Mouse (Mus musculus) heart, embryonic 16.5 days (tissue): Measurements from ENCODE around the gene Nectin4. TPM values are rescaled to one million over a fixed set of nuclear protein-coding genes. Genes with fewer than 3 reads are reported as not detected.

Source experiments
- ATAC-seq: fragments of 200-750 bp; cut with Nextera tagmentation; replicated peaks from 2 replicates; pipeline ENCODE4 v1.8.0; 2017; ENCODE audit warnings: moderate number of reproducible peaks; ENCODE audit not compliant: insufficient read depth, low FRiP score; ENCODE audit errors: extremely low read depth
- H3K27ac ChIP-seq: fragments of 300-500 bp; sonication (generic); 2 replicates; pipeline ENCODE4 v1.5.1; 2014; ENCODE audit warnings: mild to moderate bottlenecking, low read length, control low read depth, moderate library complexity
- H3K27me3 ChIP-seq: fragments of 300-500 bp; sonication (generic); 2 replicates; pipeline ENCODE4 v1.6.1; 2014; ENCODE audit warnings: low read length, mixed read lengths; ENCODE audit not compliant: control insufficient read depth, insufficient read depth
- H3K36me3 ChIP-seq: fragments of 300-500 bp; sonication (generic); 2 replicates; pipeline ENCODE4 v1.6.1; 2014; ENCODE audit not compliant: control insufficient read depth, insufficient read depth
- H3K4me1 ChIP-seq: fragments of 300-500 bp; sonication (generic); 2 replicates; pipeline ENCODE4 v1.6.1; 2014; ENCODE audit warnings: low read length, mixed read lengths; ENCODE audit not compliant: control insufficient read depth, insufficient read depth
- H3K4me2 ChIP-seq: fragments of 300-500 bp; sonication (generic); 2 replicates; pipeline ENCODE4 v1.6.1; 2014; ENCODE audit warnings: low read depth, mild to moderate bottlenecking, control low read depth, low read length
- H3K4me3 ChIP-seq: fragments of 300-500 bp; sonication (generic); 2 replicates; pipeline ENCODE4 v1.5.1; 2014; ENCODE audit warnings: mild to moderate bottlenecking, control low read depth, low read length
- H3K9ac ChIP-seq: fragments of 300-500 bp; sonication (generic); 2 replicates; pipeline ENCODE4 v1.6.1; 2014; ENCODE audit warnings: low read length, control low read depth
- H3K9me3 ChIP-seq: fragments of 300-500 bp; sonication (generic); replicated peaks from 2 replicates; pipeline ENCODE4 v1.6.1; 2016; ENCODE audit warnings: low read length; ENCODE audit not compliant: control insufficient read depth
- WGBS: fragments of 180-500 bp; shearing (Covaris S2); extraction: QIAGEN DNeasy Blood & Tissue Kit; methylation state at CpG from one replicate; pipeline ENCODE4 v1.1.7; 2014; 5-methylcytosine and 5-hydroxymethylcytosine counted together
- polyA plus RNA-seq: library from polyadenylated mRNA; unstranded; fragments of >200 nt; fragmentation: Nextera tagmentation; extraction: Ambion mirVana; gene quantifications from 2 replicates; pipeline ENCODE4 v1.2.1, GENCODE M21; 2015

The Nectin4 gene
- polyA plus RNA-seq, 1 experiment from 2014 or later = 0.39 TPM

DNA sequence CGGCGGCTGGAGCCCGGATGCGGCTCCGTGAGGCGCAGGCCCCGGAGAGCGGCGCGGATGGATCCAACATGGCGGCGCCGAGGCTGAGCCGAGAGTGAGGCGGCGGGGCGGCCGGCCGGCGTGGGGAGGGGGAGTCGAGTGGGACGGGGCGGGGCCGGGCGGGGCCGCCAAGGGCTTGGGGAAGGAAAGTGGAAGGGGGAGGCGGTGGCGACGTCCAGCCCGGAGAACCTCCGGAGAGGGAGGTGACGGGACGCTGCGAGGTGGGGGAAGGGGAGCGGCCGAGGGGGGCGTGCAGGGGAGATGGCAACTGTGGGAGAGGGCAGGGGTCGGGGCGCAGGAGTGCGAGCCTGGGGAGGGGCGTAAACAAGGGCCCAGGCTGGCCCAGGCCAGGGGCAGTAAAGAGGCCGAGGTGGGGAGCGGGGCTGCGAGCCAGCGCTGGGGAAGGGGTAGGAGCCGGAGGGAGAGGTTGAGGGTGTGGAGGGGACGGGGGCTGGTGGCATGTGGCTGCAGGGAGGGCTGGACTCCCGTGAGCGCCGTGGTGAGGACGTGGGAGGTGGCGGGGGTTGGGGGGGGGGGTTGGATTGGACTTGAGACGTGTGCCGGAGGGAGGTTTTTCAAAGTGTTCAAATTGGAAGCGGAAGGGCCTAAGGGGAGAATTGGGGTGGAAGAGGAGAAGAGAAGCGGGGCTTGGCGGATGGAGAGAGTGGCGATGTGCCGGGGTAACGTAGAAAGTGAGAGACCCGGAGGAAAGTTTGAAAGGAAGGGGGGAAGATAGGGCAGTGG lies 40.3 kb upstream of the Nectin4 start:
- Histone ChIP-seq H3K4me1 (peaks cover 33% of the 10 kb centered on the region), H3K9ac (peak overlapping the region; percentile 99), H3K36me3 (no peaks in the 10 kb centered on the region), H3K4me2 (peak overlapping the region; percentile 97), H3K4me3 (peak overlapping the region; percentile 93), H3K9me3 (no peaks in the 10 kb centered on the region), H3K27ac (peak overlapping the region; percentile 100), H3K27me3 (no peaks in the 10 kb centered on the region)
- ATAC-seq = peak; percentile 84
- under 1% methylated on average over 44 of the region's 61 CpGs for WGBS

DNA sequence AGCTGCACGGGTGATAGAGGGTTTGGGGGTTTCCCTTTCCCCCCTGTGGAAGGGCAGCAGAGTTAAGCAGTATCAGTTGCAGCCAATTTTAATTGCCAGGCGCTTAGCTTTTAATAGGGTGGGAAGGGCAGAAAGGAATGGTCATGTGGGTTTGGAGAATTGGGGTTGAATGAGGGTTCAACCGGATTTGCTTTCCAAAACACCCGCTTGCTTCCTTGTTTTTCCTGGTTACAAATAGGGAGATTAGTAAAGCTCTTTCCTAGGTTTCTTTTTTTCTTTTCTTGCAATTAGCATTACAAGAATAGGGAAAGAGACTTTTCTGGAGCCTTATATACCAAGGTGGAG lies 39.7 kb upstream of the Nectin4 start:
- no peaks in the 10 kb centered on the region for H3K36me3 ChIP-seq
- H3K4me2 ChIP-seq = peak overlapping the region; percentile 97
- H3K27ac ChIP-seq = peak overlapping the region; percentile 100
- peak overlapping the region; percentile 99 for H3K9ac ChIP-seq
- peaks cover 33% of the 10 kb centered on the region for H3K4me1 ChIP-seq
- no peaks in the 10 kb centered on the region for H3K9me3 ChIP-seq
- H3K4me3 ChIP-seq = peak overlapping the region; percentile 93
- no peaks in the 10 kb centered on the region for H3K27me3 ChIP-seq
- under 1% methylated on average over 4 of the region's 4 CpGs for WGBS
- no peak for ATAC-seq

GRCm38 (mm10) chr1:171342262-171343207 lies 27.4 kb upstream of the Nectin4 start:
- no peak for ATAC-seq
- H3K27ac ChIP-seq = no peak overlapping the region
- H3K9ac ChIP-seq = no peak overlapping the region
- H3K4me2 ChIP-seq = no peak overlapping the region
- H3K4me3 ChIP-seq = no peak overlapping the region
- 0 out of 2 replicates have a peak, but pooled peaks cover 4% of the 10 kb centered on the region for H3K9me3 ChIP-seq
- H3K36me3 ChIP-seq = peaks cover 39% of the 10 kb centered on the region
- 93% methylated on average over 16 of the region's 16 CpGs for WGBS
- H3K27me3 ChIP-seq = no peaks in the 10 kb centered on the region
- H3K4me1 ChIP-seq = peaks cover 12% of the 10 kb centered on the region

DNA sequence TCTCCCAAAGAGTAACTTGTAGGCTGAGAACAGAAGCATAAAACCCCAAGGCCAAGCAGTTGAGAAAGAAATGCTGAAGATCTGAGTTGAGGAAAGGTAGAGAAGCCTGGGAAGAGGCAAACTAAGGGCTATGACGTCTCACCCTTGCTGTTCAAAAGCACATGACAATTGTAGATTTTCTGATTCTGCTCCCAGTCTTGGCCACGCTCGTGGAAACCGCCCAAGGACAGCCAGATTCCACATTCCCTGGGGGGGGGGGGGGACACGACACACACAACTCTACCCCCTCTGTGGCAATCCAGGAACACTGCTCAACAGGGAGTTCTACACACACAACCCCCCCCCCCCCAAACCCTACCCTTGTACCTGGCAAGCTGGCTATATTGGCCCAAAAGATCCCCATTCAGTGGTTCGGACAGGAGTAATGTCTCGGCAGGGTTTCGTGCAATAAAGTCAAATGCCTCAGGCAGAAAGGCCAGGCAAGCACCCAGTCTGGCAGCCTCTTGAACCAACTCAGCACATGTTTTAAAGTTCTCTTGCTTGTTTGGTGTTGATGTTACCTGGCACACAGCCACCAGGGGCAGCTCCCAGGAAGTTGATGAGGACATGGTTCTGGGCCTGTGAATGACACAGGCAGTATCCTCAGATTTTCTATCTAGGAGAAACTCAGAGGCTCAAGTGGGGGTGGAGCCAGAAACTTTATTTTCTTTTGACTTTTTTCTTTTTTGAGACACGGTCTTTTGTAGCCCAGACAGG lies 25.8 kb upstream of the Nectin4 start:
- peaks cover 28% of the 10 kb centered on the region for H3K36me3 ChIP-seq
- H3K27ac ChIP-seq = no peak overlapping the region
- peak; percentile 16; the same call in 1 of the 2 replicates for ATAC-seq
- H3K4me3 ChIP-seq = no peak overlapping the region
- 0 out of 2 replicates have a peak, but pooled peaks cover 4% of the 10 kb centered on the region for H3K9me3 ChIP-seq
- H3K9ac ChIP-seq = no peak overlapping the region
- 74% methylated on average over 9 of the region's 9 CpGs for WGBS
- H3K27me3 ChIP-seq = no peaks in the 10 kb centered on the region
- peaks cover 12% of the 10 kb centered on the region for H3K4me1 ChIP-seq
- peak overlapping the region; percentile 65; the same call in 1 of the 2 replicates for H3K4me2 ChIP-seq

DNA sequence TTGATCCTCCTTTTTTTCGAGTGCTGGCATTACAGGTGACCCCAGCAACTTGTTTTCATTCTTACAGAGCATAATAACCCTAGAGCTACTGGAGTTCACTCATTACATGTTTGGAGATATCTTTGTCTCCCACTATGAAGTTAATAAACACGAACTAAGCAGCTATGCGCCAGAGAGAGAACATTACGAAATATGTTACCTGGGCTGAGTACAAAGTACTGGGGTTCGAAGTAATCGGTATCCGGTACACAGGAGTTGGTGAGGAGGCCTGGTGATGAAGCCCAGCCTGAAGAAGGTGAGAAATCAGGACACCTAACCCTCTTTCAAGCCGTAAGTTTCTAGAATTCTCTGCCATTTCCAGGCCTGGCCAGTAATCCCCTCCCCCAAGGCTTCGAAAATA lies 25.2 kb upstream of the Nectin4 start:
- peak overlapping the region; percentile 69 for H3K27ac ChIP-seq

GRCm38 (mm10) chr1:171345225-171346094 lies 24.4 kb upstream of the Nectin4 start, which contains the start of the genes Nit1 and Pfdn2:
Gene Nit1 (minus strand): TSS chr1:171345646.
Gene Pfdn2 (plus strand): TSS chr1:171345670.
- Histone ChIP-seq H3K27me3 (no peaks in the 10 kb centered on the region), H3K4me2 (peak within 1 kb of the TSS; percentile 65), H3K4me3 (peak within 1 kb of the TSS; percentile 77), H3K9me3 (0 out of 2 replicates have a peak, but pooled peaks cover 4% of the 10 kb centered on the region), H3K9ac (peak within 1 kb of the TSS; percentile 80), H3K36me3 (peaks cover 20% of the 10 kb centered on the region), H3K4me1 (peaks cover 12% of the 10 kb centered on the region), H3K27ac (peak within 1 kb of the TSS; percentile 69)
- under 1% methylated on average over 52 of the region's 53 CpGs for WGBS
- peak; percentile 90 for ATAC-seq

More for the DNA sequence above, 25.2 kb upstream of the Nectin4 start:
- Histone ChIP-seq H3K36me3 (peaks cover 24% of the 10 kb centered on the region), H3K9ac (peak overlapping the region; percentile 80), H3K4me3 (peak overlapping the region; percentile 77), H3K9me3 (0 out of 2 replicates have a peak, but pooled peaks cover 4% of the 10 kb centered on the region), H3K4me1 (peaks cover 12% of the 10 kb centered on the region), H3K4me2 (peak overlapping the region; percentile 65), H3K27me3 (no peaks in the 10 kb centered on the region)
- no peak for ATAC-seq
- WGBS = 69% methylated on average over 9 of the region's 9 CpGs

DNA sequence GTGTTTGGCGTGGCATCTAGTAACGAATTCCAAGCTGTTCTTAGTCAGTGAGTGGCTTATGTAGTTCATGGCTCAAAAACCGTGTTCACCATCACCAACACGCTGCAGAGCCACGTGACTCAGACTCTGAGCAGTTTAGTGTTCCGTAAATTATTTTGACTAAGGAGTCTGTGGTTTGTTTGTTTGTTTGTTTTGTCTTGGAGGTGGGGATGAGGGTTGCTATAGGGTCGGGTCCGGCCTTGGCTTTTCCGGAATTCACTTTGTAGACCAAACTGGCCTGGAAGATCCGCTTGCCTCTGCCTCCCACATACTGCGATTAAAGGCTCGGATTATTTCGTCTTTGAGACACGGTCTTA lies 23.8 kb upstream of the Nectin4 start:
- Histone ChIP-seq H3K9me3 (0 out of 2 replicates have a peak, but pooled peaks cover 4% of the 10 kb centered on the region), H3K27me3 (no peaks in the 10 kb centered on the region), H3K4me3 (peak overlapping the region; percentile 77), H3K4me2 (peak overlapping the region; percentile 65), H3K36me3 (peaks cover 14% of the 10 kb centered on the region), H3K27ac (no peak overlapping the region; the same call in 1 of the 2 replicates), H3K4me1 (peaks cover 12% of the 10 kb centered on the region), H3K9ac (peak overlapping the region; percentile 80)
- ATAC-seq = 0 out of 2 replicates have a peak, but pooled peaks have one; percentile 9
- under 1% methylated on average over 14 of the region's 14 CpGs for WGBS

- 89% methylated on average over 3 of the region's 3 CpGs for WGBS
- H3K4me2 ChIP-seq = no peak overlapping the region
- H3K4me3 ChIP-seq = no peak overlapping the region
- peaks cover 12% of the 10 kb centered on the region for H3K4me1 ChIP-seq
- H3K36me3 ChIP-seq = no peaks in the 10 kb centered on the region
- no peak overlapping the region for H3K27ac ChIP-seq
- ATAC-seq = no peak
- H3K9ac ChIP-seq = no peak overlapping the region
- H3K9me3 ChIP-seq = 0 out of 2 replicates have a peak, but pooled peaks cover 4% of the 10 kb centered on the region
- H3K27me3 ChIP-seq = no peaks in the 10 kb centered on the region
These were observed 21.2 kb upstream of the Nectin4 start for GRCm38 (mm10) chr1:171348665-171349064.
